24 mouse cellular contexts compared by ENCODE assay signal in the genomic region with DNA sequence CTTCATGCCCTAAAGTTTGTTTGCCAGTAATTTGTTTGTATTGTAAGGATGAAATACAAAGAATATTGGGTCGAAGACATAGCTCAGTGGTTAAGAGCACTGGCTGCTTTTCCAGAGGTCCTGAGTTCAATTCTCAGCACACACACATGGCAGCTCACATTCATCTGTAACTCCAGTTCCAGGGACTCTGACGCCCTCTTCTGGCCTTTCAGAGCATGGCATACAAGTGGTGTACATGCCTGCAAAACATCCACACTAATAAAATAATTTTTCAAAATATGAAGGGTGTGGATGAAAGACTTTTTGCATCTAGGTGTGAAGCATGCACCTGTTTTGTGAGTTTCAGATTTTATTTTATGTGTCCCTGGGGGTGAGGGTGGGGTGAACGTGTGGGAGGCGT.
DNase-seq lines count a peak whose midpoint lies in the region; ATAC-seq and TF ChIP-seq lines count a peak whose summit lies in the region.
"Had no signal": no experiment of that assay in that cellular context is flagged by ENCODE, and none has a peak within 500 bp of the region (broad histone marks: within the 10 kb centered on the region; RNA-seq: fewer than 3 reads in every experiment).

No protein-coding gene starts in this region.

- no peaks in the 10 kb centered on the region for H3K9me3 ChIP-seq in midbrain, postnatal 0 days (ENCODE audit: low read length)
- no peaks in the 10 kb centered on the region for H3K9me3 ChIP-seq in midbrain, embryonic 13.5 days
- H3K9me3 ChIP-seq in stomach, postnatal 0 days (ENCODE audit: control insufficient read depth, low read length): no peaks in the 10 kb centered on the region
- H3K9me3 ChIP-seq: embryonic facial prominence, embryonic 10.5 days; forebrain, embryonic 10.5 days; heart, embryonic 15.5 days; intestine, embryonic 15.5 days; limb, embryonic 12.5 days; liver, embryonic 13.5 days had no signal

- peak; percentile 43 for TF ChIP-seq CTCF in gastrocnemius, adult 2 months (IDR thresholded peaks at IDR 0.05)
- peak; percentile 62 for TF ChIP-seq CTCF in layer of hippocampus, adult 2 months (conservative IDR thresholded peaks at IDR 0.05)
- TF ChIP-seq CTCF in midbrain, postnatal 0 days (IDR thresholded peaks at IDR 0.05): peak; percentile 40
- TF ChIP-seq CTCF in stomach, postnatal 0 days (IDR thresholded peaks at IDR 0.05; ENCODE audit: low read depth): peak; percentile 60

- H3K36me3 ChIP-seq in midbrain, postnatal 0 days (ENCODE audit: insufficient read depth, low read length): no peaks in the 10 kb centered on the region
- no peaks in the 10 kb centered on the region for H3K36me3 ChIP-seq in midbrain, embryonic 13.5 days
- no peaks in the 10 kb centered on the region for H3K36me3 ChIP-seq in stomach, postnatal 0 days (ENCODE audit: control insufficient read depth, insufficient read depth, low read length)
- H3K36me3 ChIP-seq: heart, embryonic 15.5 days had no signal

- WGBS in midbrain, postnatal 0 days: 87% methylated on average over 4 of the region's 4 CpGs
- WGBS in midbrain, embryonic 13.5 days: 87% methylated on average over 4 of the region's 4 CpGs
- 87% methylated on average over 4 of the region's 4 CpGs for WGBS in stomach, postnatal 0 days

- DNase-seq in gastrocnemius, adult 2 months: no peak
- no peak for DNase-seq in gastrocnemius, postnatal 14 days
- DNase-seq in layer of hippocampus, adult 2 months (ENCODE audit: low spot score in 2 of 2): no peak
- no peak for DNase-seq in layer of hippocampus, adult 9-11 months
- no peak for DNase-seq in midbrain, postnatal 0 days (ENCODE audit: low spot score)
- DNase-seq in stomach, postnatal 0 days (ENCODE audit: low spot score): no peak
- no peak for DNase-seq in thymus, postnatal 36 days
- DNase-seq: adrenal gland, postnatal 25 days; cerebellum, adult 9-10 months; gastrocnemius, postnatal 36 days; heart, postnatal 36 days; liver, embryonic 13.5 days; lung, postnatal 10 days; spleen, adult 18-20 months; thymus, postnatal 25 days had no signal

- ATAC-seq in midbrain, postnatal 0 days (ENCODE audit: low FRiP score): no peak
- no peak for ATAC-seq in midbrain, embryonic 13.5 days
- ATAC-seq in stomach, postnatal 0 days (ENCODE audit: low FRiP score, low TSS enrichment): no peak
- ATAC-seq: forebrain, embryonic 16.5 days; intestine, embryonic 15.5 days had no signal

- TF ChIP-seq EP300 in stomach, postnatal 0 days (optimal IDR thresholded peaks at IDR 0.05): no peak

- H3K4me3 ChIP-seq in gastrocnemius, adult 2 months: no peak overlapping the region
- H3K4me3 ChIP-seq in layer of hippocampus, adult 2 months: no peak overlapping the region
- no peak overlapping the region for H3K4me3 ChIP-seq in midbrain, postnatal 0 days (ENCODE audit: low read depth, low read length)
- no peak overlapping the region for H3K4me3 ChIP-seq in midbrain, embryonic 13.5 days (replicated peaks)
- no peak overlapping the region for H3K4me3 ChIP-seq in stomach, postnatal 0 days (ENCODE audit: low read depth, low read length)
- H3K4me3 ChIP-seq: embryonic facial prominence, embryonic 10.5 days; forebrain, embryonic 10.5 days; heart, embryonic 15.5 days; intestine, embryonic 15.5 days; limb, embryonic 12.5 days; liver, embryonic 13.5 days had no signal

- H3K4me2 ChIP-seq in midbrain, postnatal 0 days (ENCODE audit: low read depth, low read length, poor library complexity, severe bottlenecking): no peak overlapping the region
- no peak overlapping the region for H3K4me2 ChIP-seq in midbrain, embryonic 13.5 days (replicated peaks)
- H3K4me2 ChIP-seq in stomach, postnatal 0 days (replicated peaks; ENCODE audit: low read depth): no peak overlapping the region
- H3K4me2 ChIP-seq: heart, embryonic 15.5 days; hindbrain, embryonic 14.5 days; intestine, embryonic 15.5 days; limb, embryonic 12.5 days; liver, embryonic 13.5 days; midbrain, embryonic 11.5 days had no signal

- intact Hi-C loops in gastrocnemius, adult 2 months (cut with DNase I): no loop called here
- intact Hi-C loops in gastrocnemius, postnatal 14 days (cut with DNase I; ENCODE audit: low total_unique reads): no loop called here

- no peak overlapping the region for H3K27ac ChIP-seq in gastrocnemius, adult 2 months
- no peak overlapping the region for H3K27ac ChIP-seq in layer of hippocampus, adult 2 months
- H3K27ac ChIP-seq in midbrain, postnatal 0 days (ENCODE audit: low read depth, low read length): no peak overlapping the region
- no peak overlapping the region for H3K27ac ChIP-seq in midbrain, embryonic 13.5 days
- no peak overlapping the region for H3K27ac ChIP-seq in stomach, postnatal 0 days (replicated peaks)
- H3K27ac ChIP-seq: forebrain, embryonic 10.5 days; heart, embryonic 15.5 days; hindbrain, embryonic 14.5 days; intestine, embryonic 15.5 days; liver, embryonic 13.5 days had no signal

- no peaks in the 10 kb centered on the region for H3K27me3 ChIP-seq in midbrain, postnatal 0 days (ENCODE audit: insufficient read depth, low read length)
- no peaks in the 10 kb centered on the region for H3K27me3 ChIP-seq in midbrain, embryonic 13.5 days
- H3K27me3 ChIP-seq in stomach, postnatal 0 days (ENCODE audit: control insufficient read depth, insufficient read depth, low read length): no peaks in the 10 kb centered on the region
- H3K27me3 ChIP-seq: heart, embryonic 15.5 days; intestine, embryonic 15.5 days; limb, embryonic 12.5 days; liver, embryonic 13.5 days had no signal

- H3K9ac ChIP-seq in midbrain, postnatal 0 days (replicated peaks; ENCODE audit: low read length, poor library complexity, severe bottlenecking): no peak overlapping the region
- no peak overlapping the region for H3K9ac ChIP-seq in midbrain, embryonic 13.5 days (replicated peaks)
- H3K9ac ChIP-seq in stomach, postnatal 0 days (ENCODE audit: low read length): no peak overlapping the region
- H3K9ac ChIP-seq: heart, embryonic 15.5 days; hindbrain, embryonic 14.5 days; intestine, embryonic 15.5 days; limb, embryonic 12.5 days; liver, embryonic 13.5 days had no signal

- H3K4me1 ChIP-seq in midbrain, postnatal 0 days (ENCODE audit: insufficient read depth, low read length): peaks cover 3% of the 10 kb centered on the region; the same call in 1 of the 2 replicates
- H3K4me1 ChIP-seq in midbrain, embryonic 13.5 days (replicated peaks): peaks cover 19% of the 10 kb centered on the region
- no peaks in the 10 kb centered on the region for H3K4me1 ChIP-seq in stomach, postnatal 0 days (replicated peaks; ENCODE audit: control insufficient read depth, insufficient read depth)
